Mouse (Mus musculus) ES-CJ7 (cell line): Measurements from ENCODE around the gene Stau1.
"Not testable (repeated sequence)": the region's sequence is repeated elsewhere in the genome, so short reads cannot be mapped to it uniquely, and the experiment has no call there.

Experiments
- DNase-seq: peaks from one replicate; pipeline ENCODE4 v3.0.0; 2011; ENCODE audit warnings: low read depth, low spot score

The Stau1 gene

DNA sequence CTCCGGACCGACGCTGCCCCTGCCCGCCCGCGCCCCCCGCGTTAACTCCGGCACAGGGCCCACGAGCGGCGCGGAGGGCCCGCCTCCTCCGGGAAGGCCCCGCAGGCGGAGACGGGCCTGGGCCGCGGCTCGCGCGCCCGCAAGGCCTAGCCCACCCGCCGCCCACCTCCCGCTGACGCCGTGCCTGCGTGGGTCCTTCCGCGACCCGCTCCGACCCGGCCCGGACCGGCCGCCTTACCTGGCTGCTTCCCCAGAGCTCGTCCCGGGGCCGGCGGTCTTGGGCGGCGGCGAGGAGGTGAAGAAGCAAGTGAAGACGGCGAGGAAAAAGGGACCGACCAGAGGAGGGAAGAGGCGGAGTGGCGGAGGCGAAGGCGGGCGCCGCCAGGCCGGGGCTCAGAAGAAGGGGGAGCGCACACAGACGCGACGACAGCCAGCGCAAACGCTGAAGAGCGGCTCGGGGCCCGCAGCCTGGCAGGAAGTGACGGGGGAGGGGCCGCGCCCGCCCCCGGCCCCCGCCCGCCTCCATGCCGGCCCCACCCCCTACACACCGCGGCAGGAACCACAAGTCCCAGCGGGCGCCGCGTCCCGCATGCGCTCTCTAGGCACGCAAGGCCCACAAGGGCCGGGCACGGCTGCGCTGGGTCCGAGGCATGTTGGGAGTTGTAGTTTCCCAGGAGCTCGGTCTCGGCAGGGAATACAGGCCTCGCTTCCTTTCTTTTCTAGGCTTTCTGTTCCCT lies at the start of gene Stau1:
TSS of gene Stau1 (minus strand) at position 504 of the 737 bp plus-strand sequence.
- DNase-seq: peak; percentile 97

- DNase-seq: no peak
Measured at GRCm38 (mm10) chr2:167043400-167044121, 47.5 kb upstream of the Stau1 start.

DNA sequence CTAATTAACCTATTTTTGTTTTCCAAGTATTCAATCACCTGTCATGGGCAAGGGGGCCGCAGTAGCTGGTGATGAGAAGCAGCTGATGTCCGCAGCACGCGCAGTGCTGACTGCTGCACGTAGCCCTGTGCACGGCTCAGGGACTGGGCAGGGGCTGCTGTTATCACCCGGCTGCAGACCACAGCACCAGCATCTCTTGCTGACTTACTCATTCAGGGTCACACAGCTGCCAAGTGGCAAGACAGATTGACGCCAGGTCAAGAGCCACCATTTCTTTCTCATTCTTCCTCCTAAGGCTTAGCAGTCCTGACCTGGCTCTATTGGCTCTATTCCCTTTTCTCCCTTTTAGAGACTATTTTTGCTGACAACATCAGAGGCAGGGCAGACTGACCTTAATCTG lies 43.3 kb upstream of the Stau1 start:
- DNase-seq: no peak

GRCm38 (mm10) chr2:167038716-167039115 lies 42.6 kb upstream of the Stau1 start:
- no peak for DNase-seq

DNA sequence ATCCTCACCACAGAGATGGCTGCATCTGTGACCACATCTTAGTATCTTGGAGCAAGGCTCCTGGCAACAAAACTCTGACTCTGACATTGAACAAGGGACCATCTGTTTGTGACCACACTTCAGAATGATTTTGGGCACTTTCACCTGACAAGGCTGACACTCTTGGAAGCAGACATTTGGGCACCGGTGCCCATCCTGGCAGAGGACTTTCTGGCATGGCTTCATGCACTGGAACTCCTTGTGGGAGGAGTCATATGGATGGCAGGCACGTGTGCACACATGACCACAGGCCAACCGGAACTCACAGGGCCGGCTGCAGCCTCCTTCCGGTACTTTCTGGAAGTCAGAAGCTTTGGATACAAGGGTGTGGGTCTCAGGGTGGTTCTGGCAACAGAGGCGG lies 42.2 kb upstream of the Stau1 start:
- no peak for DNase-seq

- no peak for DNase-seq
Measured at GRCm38 (mm10) chr2:167037710-167038109, 41.6 kb upstream of the Stau1 start.

DNA sequence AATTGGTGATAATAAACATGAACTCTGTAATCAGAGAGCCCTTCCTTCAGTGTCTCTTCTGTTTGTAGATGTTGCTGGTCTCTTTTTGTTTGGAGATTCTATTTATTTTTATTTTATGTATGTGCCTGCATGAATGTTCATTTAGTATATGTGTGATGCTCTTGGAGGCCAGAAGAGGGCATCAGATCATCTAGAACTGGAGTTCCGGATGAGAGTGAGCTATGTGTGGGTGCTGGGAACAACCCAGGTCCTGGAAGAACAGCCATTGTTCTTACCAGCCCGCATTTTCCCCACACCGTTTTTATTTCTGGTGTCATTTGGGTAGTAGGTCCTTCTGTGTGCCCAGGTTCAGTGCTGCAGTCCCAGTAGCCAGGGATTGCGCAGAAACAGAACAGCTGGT lies 34.4 kb upstream of the Stau1 start:
- peak; percentile 46 for DNase-seq

DNA sequence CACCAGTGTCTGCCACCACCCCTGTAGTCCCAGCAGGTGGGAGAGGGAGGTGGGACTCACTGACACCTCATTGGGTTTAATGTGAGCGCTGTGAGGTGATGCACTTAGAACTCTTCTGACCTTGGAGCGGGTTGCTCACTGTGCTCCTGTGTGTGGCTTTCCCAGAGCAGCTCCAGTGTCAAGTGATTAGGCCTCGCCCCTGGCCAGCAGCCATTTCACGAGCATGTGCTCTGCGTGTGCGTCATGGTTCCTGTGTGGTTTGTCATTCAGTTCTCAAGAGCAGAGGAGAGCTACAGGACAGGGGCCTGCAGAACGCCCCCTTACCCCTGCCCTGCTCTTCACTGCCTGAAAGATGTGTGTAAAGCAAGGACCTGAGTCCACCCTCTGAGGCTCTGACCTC lies 32.5 kb upstream of the Stau1 start:
- DNase-seq: no peak

DNA sequence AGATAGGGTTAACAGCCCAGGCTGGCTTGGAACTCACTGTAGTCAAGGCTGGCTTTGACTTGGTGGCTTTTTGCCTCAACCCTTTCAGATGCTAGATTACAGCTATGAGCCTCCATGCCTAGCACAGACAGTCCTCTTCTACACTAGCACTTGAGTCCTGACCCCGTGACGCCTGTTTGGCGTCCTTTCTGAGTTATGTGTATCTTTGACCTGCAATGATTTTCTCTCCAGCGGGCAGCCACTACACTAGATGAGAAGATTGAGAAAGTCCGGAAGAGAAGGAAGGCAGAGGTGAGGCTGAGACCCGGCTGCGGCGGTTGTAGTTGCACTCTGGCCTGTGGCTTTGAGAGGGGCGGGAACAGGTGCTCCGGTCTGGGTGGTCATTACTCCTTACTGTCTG lies 23.3 kb upstream of the Stau1 start:
- DNase-seq: no peak

GRCm38 (mm10) chr2:167015382-167015718 lies 19.3 kb upstream of the Stau1 start:
- no peak for DNase-seq

GRCm38 (mm10) chr2:167014702-167015381 lies 18.7 kb upstream of the Stau1 start, which contains the start of gene Ddx27:
Gene Ddx27 (plus strand): TSS chr2:167015193.
- peak; percentile 93 for DNase-seq

DNA sequence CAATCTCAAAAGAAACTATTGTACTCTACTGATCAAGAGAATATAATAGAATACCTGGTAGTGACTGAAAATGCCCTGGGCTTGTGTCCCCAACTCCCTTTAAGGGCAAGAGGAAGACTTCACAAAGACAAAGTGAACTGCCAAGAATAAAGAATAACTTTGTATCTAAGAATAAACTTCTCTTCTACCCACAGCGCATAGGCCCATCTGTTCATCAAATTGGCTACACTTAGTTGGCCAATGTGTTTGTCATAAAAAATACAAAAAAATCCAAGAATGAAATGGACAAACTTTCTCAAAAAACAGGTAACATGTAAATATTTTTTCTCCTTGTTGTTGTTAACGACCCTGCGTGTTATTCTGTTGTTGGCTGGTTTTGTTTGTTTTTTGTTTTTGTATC lies 14.4 kb upstream of the Stau1 start:
- no peak for DNase-seq

GRCm38 (mm10) chr2:167009483-167009882 lies 13.4 kb upstream of the Stau1 start:
- DNase-seq: no peak

GRCm38 (mm10) chr2:167007565-167007964 lies 11.5 kb upstream of the Stau1 start:
- DNase-seq: not testable (repeated sequence)

DNA sequence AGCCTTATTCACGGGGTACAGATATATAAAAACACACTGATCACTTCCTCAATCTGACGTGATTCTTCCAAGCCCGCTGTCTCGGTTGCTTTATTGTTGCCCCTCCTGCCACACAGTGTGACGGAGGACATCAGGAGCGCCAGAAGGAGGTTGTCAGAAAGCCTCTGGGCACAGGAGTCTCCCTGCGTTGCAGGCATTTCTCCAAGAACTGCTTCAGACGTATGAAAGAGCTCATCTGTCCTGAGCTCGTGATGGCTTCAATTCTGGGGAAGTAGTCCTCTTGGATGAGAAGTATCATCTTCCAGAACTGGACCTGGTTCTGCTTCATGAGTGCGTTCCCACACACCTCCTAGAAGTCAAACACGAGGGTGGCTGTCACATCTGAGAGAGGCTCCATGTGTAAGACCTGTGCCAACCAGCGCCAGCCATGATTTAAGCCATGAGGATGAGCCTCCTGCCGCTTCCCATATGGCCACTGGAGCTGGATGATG lies 10.9 kb upstream of the Stau1 start:
- DNase-seq: no peak

DNA sequence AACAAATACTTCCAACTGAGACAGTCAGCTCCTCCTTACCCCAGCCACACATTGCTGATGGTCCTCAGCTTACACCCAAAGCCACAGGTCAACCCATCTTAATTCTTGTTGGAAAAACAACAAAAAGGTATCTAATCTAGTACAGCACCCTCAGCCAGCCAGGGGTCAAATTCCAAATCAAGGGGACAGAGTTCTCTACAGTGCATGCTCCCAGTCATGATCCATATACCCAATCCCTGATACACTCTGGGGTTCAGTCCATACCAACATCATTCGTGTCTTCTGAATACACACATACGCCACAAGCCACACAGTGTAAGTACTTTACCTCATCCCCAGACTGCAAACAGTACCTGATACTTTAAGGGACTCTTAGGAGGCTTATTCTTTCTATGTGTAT lies 10.3 kb upstream of the Stau1 start:
- no peak for DNase-seq

- peak; percentile 87 for DNase-seq
Measured at GRCm38 (mm10) chr2:167004099-167004854, 8.2 kb upstream of the Stau1 start.

GRCm38 (mm10) chr2:167001486-167001885 lies 5.4 kb upstream of the Stau1 start:
- no peak for DNase-seq

DNA sequence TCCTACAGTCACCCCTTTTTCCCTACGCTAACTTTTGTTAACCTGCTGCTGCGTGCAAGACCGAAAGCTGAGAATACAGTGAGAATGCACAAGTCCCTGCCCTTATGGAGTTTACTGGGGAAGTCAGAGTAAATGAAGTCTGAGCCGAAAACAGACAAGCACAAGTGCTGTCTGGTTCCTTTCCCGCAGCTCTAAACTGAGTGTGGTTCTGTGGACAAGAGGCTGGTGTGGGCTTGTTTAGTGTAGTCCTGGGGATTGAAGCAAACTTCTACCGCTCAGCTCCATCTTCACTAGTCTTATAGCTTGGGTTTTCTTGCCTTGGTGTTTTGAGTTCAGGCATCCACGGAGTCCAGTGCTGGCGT lies 415 bp upstream of the Stau1 start:
- DNase-seq: peak; percentile 32

DNA sequence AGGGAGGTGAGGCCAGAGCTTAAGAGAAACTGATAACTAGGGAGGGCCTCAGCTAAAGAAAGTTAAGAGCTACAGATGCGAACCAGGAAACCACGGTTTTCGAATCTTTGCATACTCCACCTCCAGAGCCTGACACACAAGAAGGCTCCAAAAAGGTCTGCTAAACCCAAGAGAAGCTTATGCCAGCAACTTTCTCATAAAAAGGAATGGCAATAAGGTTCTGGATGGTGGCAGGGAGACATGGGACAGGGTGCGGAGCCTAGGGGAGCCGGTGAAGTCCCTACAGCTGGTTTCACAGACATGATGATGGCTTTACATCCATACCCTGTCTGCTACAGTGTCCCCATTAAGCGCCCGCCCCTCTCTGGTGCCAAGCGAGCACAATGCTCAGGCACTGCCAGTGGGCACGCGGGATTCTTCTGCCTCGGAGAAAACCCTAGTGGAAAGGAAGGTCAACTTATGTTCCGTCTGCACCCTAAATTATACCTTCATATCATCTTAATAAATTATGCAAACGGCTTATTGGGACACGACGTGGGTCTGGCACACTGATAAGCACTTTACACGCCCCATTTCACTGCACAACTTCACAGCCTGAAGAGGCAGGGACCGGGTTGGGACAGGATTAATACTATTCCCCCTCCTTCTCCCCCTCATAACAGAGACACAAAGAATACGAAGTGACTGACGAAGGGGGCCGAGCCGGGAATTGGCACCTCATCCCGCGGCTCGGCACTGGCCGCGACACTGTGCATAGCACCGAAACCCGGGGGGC lies 891 bp downstream of the Stau1 start:
- no peak for DNase-seq

GRCm38 (mm10) chr2:166991945-166992344 lies 4.2 kb downstream of the Stau1 start:
- DNase-seq: no peak
